Mouse (Mus musculus) colon, adult 2 months (tissue): Measurements from ENCODE around the gene Olfr1223. TPM values are rescaled to one million over a fixed set of nuclear protein-coding genes. Genes with fewer than 3 reads are reported as not detected.

Experiments
- polyA plus RNA-seq: library from polyadenylated mRNA; depleted of rRNA; stranded (reverse); fragments of >200 nt; gene quantifications from 2 replicates; pipeline ENCODE4 v1.2.3, GENCODE M21; 2012; rRNA removed

Olfr1223 gene
- not detected in 2 replicates for polyA plus RNA-seq

DNA sequence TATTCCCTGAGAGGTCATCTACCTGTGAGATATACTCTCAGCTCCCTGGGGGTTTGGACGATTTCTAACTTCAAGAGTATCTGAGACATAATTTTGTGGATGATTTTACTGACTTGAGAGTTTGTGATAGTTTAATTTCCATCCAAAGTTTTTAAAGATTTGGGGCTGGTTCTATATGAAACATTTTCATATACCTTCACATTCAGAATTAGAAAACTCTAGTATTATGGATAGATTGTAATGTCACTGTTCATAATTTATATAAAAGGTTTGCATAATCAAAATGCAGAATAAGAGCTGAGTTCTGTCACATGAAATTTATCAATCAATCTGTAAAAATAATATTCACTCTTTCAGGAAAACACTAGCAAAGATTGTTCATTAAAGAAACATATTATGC lies at the start of gene Olfr1223:
TSS of gene Olfr1223 (minus strand) at position 101 of the 400 bp plus-strand sequence.

DNA sequence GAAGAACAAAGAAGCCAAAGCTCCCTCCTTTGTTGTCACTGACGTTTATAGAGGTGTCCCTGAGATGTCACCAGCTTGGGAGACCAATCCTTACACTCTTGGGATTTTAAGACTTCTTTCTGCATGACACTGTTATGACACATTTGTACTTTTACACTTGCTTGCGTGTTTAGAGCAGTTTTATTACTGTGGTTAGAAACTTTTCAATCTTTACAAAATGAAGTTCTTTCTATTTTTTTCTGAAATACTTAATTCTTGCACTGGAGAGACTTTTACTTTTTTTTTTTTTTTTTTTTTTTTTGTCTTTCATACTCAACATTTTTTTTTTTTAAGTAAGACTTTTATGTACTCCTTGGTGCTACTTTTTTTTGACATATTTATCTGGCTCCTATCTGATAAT lies 48.6 kb upstream of the Olfr1223 start, which contains the start of gene Olfr1226:
TSS of gene Olfr1226 (minus strand) at position 101 of the 400 bp plus-strand sequence.

DNA sequence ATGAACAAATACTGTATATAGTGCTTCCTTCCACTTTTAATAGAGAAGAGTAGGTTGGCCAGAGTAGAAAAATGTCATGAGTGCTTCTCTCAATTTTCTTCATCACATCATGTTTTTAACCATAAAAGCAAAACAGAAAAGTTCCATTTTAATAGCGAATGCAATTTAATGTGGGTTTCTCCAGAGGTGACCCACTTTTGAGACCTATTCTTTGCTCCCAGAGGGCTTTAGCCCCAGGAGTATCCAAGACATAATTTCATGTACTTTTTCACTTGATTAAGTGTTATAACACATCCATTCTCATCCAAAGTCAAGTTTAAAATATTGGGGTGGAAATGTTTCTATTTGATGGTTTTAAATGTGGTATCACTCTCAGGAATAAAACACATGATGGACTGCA lies 23.2 kb upstream of the Olfr1223 start, which contains the start of gene Olfr1225:
TSS of gene Olfr1225 (minus strand) at position 101 of the 400 bp plus-strand sequence.

DNA sequence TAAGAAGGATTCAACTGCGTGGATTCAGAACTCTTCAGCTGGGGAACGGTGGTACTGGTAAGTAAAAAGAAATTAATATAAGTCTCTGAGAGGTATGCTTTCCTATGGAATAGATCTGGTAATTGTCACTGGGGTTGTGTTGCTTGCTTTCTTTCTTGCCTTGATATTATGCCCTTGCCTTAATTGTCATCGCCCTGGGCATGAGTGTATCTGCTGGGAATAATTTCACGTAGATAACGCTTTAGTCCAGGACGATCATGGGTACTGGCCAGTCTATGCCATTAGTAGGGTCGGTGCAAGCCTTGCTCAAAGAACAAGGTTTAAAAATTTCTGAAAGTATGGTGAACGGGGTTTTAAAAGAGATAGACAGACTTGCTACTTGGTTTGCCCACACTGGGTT lies 12.6 kb upstream of the Olfr1223 start, which contains the start of gene Olfr1224-ps1:
TSS of gene Olfr1224-ps1 (minus strand) at position 101 of the 400 bp plus-strand sequence.

DNA sequence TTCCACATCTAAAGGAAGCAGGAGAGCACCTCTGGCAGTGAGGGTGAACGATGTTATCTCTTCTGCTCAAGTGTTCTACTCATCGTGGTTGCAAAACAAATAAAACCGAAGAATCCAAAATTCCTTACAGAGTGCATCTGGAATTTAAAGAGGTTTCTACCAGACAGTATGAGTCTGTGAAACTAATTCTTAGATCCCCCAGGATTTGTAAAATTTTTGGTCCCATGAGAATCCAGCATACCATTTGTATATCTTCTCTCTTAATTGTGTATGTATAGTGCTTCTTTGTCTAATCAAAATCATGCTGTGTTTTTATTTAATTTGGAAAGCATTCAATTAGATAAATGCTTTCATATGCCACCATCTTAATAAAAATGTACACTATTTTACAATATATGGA lies 18.4 kb downstream of the Olfr1223 start, which contains the start of gene Olfr1222:
TSS of gene Olfr1222 (minus strand) at position 101 of the 400 bp plus-strand sequence.

DNA sequence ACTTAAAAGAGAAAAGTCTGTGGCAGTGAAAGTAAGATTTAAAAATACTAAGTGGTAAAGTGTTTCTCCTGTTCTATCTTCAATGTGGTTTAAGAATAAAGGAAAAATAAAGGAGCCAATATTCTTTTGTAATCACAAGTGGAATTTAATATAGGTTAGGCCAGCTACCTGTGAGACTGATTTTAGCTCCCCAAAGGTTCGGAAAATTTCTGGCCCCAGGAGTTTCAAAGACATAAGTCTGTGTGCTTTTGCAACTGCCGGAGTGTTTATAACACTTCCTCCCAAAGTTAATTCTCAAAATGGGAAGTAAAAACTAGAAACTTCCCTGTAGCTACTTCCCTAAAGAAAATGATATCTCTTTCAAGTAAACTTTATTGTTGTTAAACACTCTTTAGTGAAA lies 34.2 kb downstream of the Olfr1223 start, which contains the start of gene Olfr1221:
TSS of gene Olfr1221 (minus strand) at position 101 of the 400 bp plus-strand sequence.

DNA sequence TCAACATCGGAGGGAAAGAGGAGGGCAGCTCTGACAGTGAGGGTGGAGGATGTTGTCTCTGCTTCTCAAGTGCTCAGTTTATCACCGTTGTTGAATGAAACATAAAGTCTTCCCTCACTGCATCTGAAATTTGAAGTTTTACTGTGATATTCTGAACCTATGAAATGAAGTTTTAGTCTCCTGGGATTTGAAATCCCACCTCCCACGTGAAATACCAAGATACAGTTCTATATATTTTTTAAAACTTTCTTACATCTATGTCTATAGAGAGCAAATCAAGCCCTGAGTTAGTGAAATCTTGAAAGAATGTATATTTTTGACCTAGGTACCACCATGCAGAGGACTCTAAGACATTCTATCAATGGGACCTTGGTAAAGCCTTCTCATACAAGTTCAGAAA lies 44.6 kb downstream of the Olfr1223 start, which contains the start of gene Olfr1220:
TSS of gene Olfr1220 (minus strand) at position 101 of the 400 bp plus-strand sequence.

Other genes with a start within 250 kb of the Olfr1223 start
- gene Olfr1208, start 249.2 kb downstream of the Olfr1223 start, polyA plus RNA-seq: not detected in 2 replicates
- not detected in 2 replicates for gene Olfr1209, start 236.4 kb downstream of the Olfr1223 start, polyA plus RNA-seq
- not detected in 2 replicates for gene Olfr1211, start 213.4 kb downstream of the Olfr1223 start, polyA plus RNA-seq
- not detected in 2 replicates for gene Olfr1212, start 197.6 kb downstream of the Olfr1223 start, polyA plus RNA-seq
- gene Gm13762, start 171.3 kb downstream of the Olfr1223 start, polyA plus RNA-seq: not detected in 2 replicates
- not detected in 2 replicates for gene Olfr1214, start 158.9 kb downstream of the Olfr1223 start, polyA plus RNA-seq
- gene Olfr1215, start 144.6 kb downstream of the Olfr1223 start, polyA plus RNA-seq: not detected in 2 replicates
- not detected in 2 replicates for gene Olfr1216, start 133.2 kb downstream of the Olfr1223 start, polyA plus RNA-seq
- not detected in 2 replicates for gene Olfr1217, start 119.5 kb downstream of the Olfr1223 start, polyA plus RNA-seq
- not detected in 2 replicates for gene Olfr1218, start 90.4 kb downstream of the Olfr1223 start, polyA plus RNA-seq
- gene Olfr1219, start 68.0 kb downstream of the Olfr1223 start, polyA plus RNA-seq: not detected in 2 replicates
- not detected in 2 replicates for gene Olfr1220, start 44.7 kb downstream of the Olfr1223 start, polyA plus RNA-seq
- gene Olfr1221, start 34.3 kb downstream of the Olfr1223 start, polyA plus RNA-seq: not detected in 2 replicates
- gene Olfr1222, start 18.5 kb downstream of the Olfr1223 start, polyA plus RNA-seq: not detected in 2 replicates
- not detected in 2 replicates for gene Olfr1224-ps1, start 12.5 kb upstream of the Olfr1223 start, polyA plus RNA-seq
- not detected in 2 replicates for gene Olfr1225, start 23.1 kb upstream of the Olfr1223 start, polyA plus RNA-seq
- gene Olfr1226, start 48.5 kb upstream of the Olfr1223 start, polyA plus RNA-seq: not detected in 2 replicates
- gene Olfr1228, start 102.5 kb upstream of the Olfr1223 start, polyA plus RNA-seq: not detected in 2 replicates
- not detected in 2 replicates for gene Olfr1229, start 136.5 kb upstream of the Olfr1223 start, polyA plus RNA-seq
- not detected in 2 replicates for gene Olfr1230, start 145.7 kb upstream of the Olfr1223 start, polyA plus RNA-seq
- not detected in 2 replicates for gene Olfr1231, start 155.5 kb upstream of the Olfr1223 start, polyA plus RNA-seq
- not detected in 2 replicates for gene Olfr1232, start 178.1 kb upstream of the Olfr1223 start, polyA plus RNA-seq
- gene Olfr1233, start 190.8 kb upstream of the Olfr1223 start, polyA plus RNA-seq: not detected in 2 replicates
- gene Olfr1234, start 213.3 kb upstream of the Olfr1223 start, polyA plus RNA-seq: not detected in 2 replicates